Mouse (Mus musculus) Muller cell, postnatal 12 days (primary cell): ENCODE measurements around the gene Atg2b.

Experiments
- DNase-seq: peaks from one replicate; pipeline ENCODE4 v3.0.0-alpha.2; 2015; ENCODE audit errors: inconsistent ontology term

The Atg2b gene

DNA sequence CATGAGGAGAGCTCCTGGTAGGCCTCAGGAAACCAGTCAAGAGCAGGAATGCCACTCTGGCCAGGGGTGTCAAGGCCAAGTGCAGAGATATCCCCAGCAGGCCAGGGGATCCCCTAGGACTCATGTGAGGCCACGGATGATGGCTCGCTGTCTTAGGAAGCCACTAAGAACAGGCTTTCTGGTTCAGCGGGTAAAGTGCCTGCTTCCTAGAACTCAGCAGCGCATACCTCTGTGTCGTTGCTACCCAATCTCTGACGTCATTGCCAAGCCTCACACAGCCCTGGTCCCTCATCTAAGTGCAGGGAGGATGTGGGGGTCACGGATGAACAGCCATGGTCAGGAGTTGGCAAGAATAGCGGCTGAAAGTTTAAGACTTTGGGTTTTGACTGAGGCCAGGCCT lies 87.9 kb downstream of the Atg2b start:
- DNase-seq = no peak

- no peak for DNase-seq
Observed at GRCm38 (mm10) chr12:105593471-105593870, 91.5 kb downstream of the Atg2b start.

DNA sequence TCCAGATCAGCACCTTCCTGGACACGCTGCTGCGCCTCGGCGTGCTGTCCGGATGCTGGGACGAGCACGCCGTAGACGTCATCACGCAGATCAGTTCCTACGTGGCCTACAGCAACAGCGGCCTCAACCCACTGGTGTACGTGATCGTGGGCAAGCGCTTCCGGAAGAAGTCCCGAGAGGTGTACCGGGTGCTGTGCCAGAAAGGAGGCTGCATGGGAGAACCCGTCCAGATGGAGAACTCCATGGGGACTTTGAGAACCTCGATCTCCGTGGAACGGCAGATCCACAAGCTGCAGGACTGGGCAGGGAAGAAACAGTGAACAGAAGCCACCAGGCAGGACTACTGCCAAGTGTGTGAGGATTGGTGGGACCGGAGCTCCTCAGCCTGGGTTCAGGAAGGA lies 92.7 kb downstream of the Atg2b start:
- no peak for DNase-seq

- no peak for DNase-seq
Observed at GRCm38 (mm10) chr12:105590786-105591185, 94.2 kb downstream of the Atg2b start.

- DNase-seq = no peak
Observed at GRCm38 (mm10) chr12:105587526-105587925, 97.5 kb downstream of the Atg2b start.

DNA sequence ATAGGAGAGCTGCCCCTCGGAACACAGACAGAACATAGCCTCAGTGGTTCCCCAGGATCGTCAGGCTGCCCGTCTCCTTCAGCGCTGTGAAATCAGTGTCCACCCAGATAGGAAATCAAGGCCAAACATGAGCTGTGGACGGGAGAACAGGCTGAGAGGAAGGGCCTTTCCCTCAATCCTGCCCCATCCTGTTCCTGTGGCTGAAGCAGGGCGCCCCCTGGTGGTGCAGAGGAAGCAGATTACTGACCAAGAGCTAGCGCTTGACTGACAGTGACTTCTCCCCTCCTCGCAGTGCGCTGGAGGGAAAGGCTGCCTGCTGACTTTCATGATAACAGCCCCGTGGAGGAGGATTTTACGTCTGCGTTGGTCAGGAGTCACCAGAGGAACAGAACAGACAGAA lies 100.2 kb downstream of the Atg2b start:
- DNase-seq = peak; percentile 73

- peak; percentile 14 for DNase-seq
Observed at GRCm38 (mm10) chr12:105583484-105583883, 101.5 kb downstream of the Atg2b start.

GRCm38 (mm10) chr12:105582486-105582885 lies 102.5 kb downstream of the Atg2b start:
- DNase-seq = no peak

- DNase-seq = no peak
Observed at GRCm38 (mm10) chr12:105580490-105580889, 104.5 kb downstream of the Atg2b start.

- no peak for DNase-seq
Observed at GRCm38 (mm10) chr12:105574356-105574755, 110.7 kb downstream of the Atg2b start.

DNA sequence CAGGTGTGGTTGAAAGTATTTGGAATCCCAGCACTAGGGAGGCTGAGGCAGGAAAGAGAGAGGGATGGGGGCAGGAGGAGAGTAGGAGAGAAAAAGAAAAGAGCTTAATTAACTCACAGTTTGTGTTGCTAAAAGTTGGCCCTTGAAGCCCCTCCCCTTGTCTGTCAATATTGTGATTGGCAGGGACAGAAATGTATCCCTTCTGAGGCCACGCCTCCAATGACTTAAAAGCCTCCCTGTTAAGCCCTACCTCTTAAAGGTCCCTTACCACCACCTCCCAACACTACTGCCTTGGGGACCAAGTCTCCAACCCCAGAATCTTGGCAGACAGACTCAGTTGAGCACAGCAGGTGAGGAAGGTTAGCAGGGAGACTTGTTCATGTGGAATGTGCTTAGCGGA lies 112.4 kb downstream of the Atg2b start:
- peak; percentile 30 for DNase-seq

DNA sequence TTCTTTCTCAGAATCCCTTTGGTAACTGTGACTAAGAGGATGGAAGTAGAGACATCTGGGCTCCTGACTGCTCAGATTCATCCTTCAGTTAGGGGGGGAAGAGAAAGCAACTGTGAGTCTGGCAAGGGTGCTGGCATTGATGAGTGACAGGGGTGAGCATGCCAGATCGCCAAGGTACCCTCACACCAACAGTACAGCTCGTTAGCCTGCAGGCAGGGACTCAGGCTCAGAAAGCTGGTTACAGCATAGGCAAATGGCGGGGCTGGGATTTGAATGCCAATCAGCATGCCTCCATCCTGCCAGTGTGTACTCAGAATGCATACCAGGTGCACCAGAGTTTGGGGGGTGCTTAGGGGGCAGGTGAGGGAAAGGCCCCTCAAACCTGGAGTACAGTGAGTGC lies 113.1 kb downstream of the Atg2b start:
- DNase-seq = no peak
